ENCODE assay signal across 25 mouse cellular contexts in genomic region chr7:120174723-120175504, GRCm38 (mm10). TPM values are rescaled to one million over a fixed set of nuclear protein-coding genes. Genes with fewer than 3 reads are reported as not detected.
A peak's percentile ranks its signal among the peaks of the same experiment; 100 is the strongest.
DNase-seq lines count a peak whose midpoint lies in the region; ATAC-seq lines count a peak whose summit lies in the region.
"Had no signal": no experiment of that assay in that cellular context is flagged by ENCODE, and none has a peak within 500 bp of the region (broad histone marks: within the 10 kb centered on the region; RNA-seq: fewer than 3 reads in every experiment).

No protein-coding gene starts in this region.

- H3K36me3 ChIP-seq in kidney, embryonic 16.5 days (ENCODE audit: insufficient read depth, low read length) = no peaks in the 10 kb centered on the region
- no peaks in the 10 kb centered on the region for H3K36me3 ChIP-seq in kidney, embryonic 14.5 days (ENCODE audit: control insufficient read depth, insufficient read depth, low read length)
- H3K36me3 ChIP-seq in intestine, embryonic 14.5 days (ENCODE audit: control insufficient read depth, insufficient read depth, low read length) = no peaks in the 10 kb centered on the region
- no peaks in the 10 kb centered on the region for H3K36me3 ChIP-seq in liver, embryonic 12.5 days
- H3K36me3 ChIP-seq in stomach, embryonic 16.5 days (ENCODE audit: control insufficient read depth, insufficient read depth, low read length) = no peaks in the 10 kb centered on the region
- H3K36me3 ChIP-seq: embryonic facial prominence, embryonic 13.5 days; forebrain, embryonic 10.5 days; heart, embryonic 10.5 days; hindbrain, embryonic 15.5 days had no signal

- H3K4me1 ChIP-seq in kidney, embryonic 16.5 days (ENCODE audit: insufficient read depth, low read length) = no peaks in the 10 kb centered on the region
- no peaks in the 10 kb centered on the region for H3K4me1 ChIP-seq in kidney, embryonic 14.5 days (ENCODE audit: control insufficient read depth, insufficient read depth, low read length)
- H3K4me1 ChIP-seq in intestine, embryonic 14.5 days (replicated peaks; ENCODE audit: control insufficient read depth, insufficient read depth, low read length) = no peaks in the 10 kb centered on the region
- no peaks in the 10 kb centered on the region for H3K4me1 ChIP-seq in liver, embryonic 12.5 days
- H3K4me1 ChIP-seq in stomach, embryonic 16.5 days (ENCODE audit: control insufficient read depth, insufficient read depth, low read length) = no peaks in the 10 kb centered on the region
- H3K4me1 ChIP-seq: forebrain, embryonic 10.5 days; heart, embryonic 10.5 days; hindbrain, embryonic 15.5 days had no signal

- H3K9me3 ChIP-seq in kidney, embryonic 16.5 days (ENCODE audit: low read length) = no peaks in the 10 kb centered on the region
- H3K9me3 ChIP-seq in kidney, embryonic 14.5 days (ENCODE audit: control insufficient read depth, low read length) = no peaks in the 10 kb centered on the region
- H3K9me3 ChIP-seq in intestine, embryonic 14.5 days (ENCODE audit: control insufficient read depth, low read length) = no peaks in the 10 kb centered on the region
- H3K9me3 ChIP-seq in liver, embryonic 12.5 days (replicated peaks) = no peaks in the 10 kb centered on the region
- no peaks in the 10 kb centered on the region for H3K9me3 ChIP-seq in stomach, embryonic 16.5 days (replicated peaks; ENCODE audit: control insufficient read depth, low read length)
- H3K9me3 ChIP-seq: embryonic facial prominence, embryonic 13.5 days; forebrain, embryonic 10.5 days; heart, embryonic 10.5 days; hindbrain, embryonic 15.5 days had no signal

- peak overlapping the region; percentile 21 for H3K4me3 ChIP-seq in kidney, embryonic 16.5 days (ENCODE audit: low read length)
- no peak overlapping the region for H3K4me3 ChIP-seq in kidney, embryonic 14.5 days (ENCODE audit: low read length)
- H3K4me3 ChIP-seq in intestine, embryonic 14.5 days (ENCODE audit: low read depth, low read length) = peak overlapping the region; percentile 24
- peak overlapping the region; percentile 24 for H3K4me3 ChIP-seq in liver, embryonic 12.5 days
- peak overlapping the region; percentile 15; the same call in 1 of the 2 replicates for H3K4me3 ChIP-seq in stomach, embryonic 16.5 days (replicated peaks; ENCODE audit: low read length)
- H3K4me3 ChIP-seq: embryonic facial prominence, embryonic 13.5 days; forebrain, embryonic 10.5 days; heart, embryonic 10.5 days; hindbrain, embryonic 15.5 days had no signal

- ATAC-seq in kidney, embryonic 16.5 days (ENCODE audit: low FRiP score, low TSS enrichment) = no peak
- ATAC-seq in kidney, embryonic 14.5 days (ENCODE audit: low FRiP score, low TSS enrichment) = no peak
- ATAC-seq in intestine, embryonic 14.5 days (replicated peaks; ENCODE audit: low FRiP score, low TSS enrichment, low read depth) = no peak
- ATAC-seq in liver, embryonic 12.5 days = 0 out of 2 replicates have a peak, but pooled peaks have one; percentile 34
- peak; percentile 42; the same call in 1 of the 2 replicates for ATAC-seq in stomach, embryonic 16.5 days (ENCODE audit: insufficient read depth, low FRiP score)

- H3K27me3 ChIP-seq in kidney, embryonic 16.5 days (ENCODE audit: insufficient read depth, low read length) = no peaks in the 10 kb centered on the region
- no peaks in the 10 kb centered on the region for H3K27me3 ChIP-seq in kidney, embryonic 14.5 days (ENCODE audit: control insufficient read depth, insufficient read depth, low read length)
- no peaks in the 10 kb centered on the region for H3K27me3 ChIP-seq in intestine, embryonic 14.5 days (replicated peaks; ENCODE audit: control insufficient read depth, insufficient read depth, low read length)
- no peaks in the 10 kb centered on the region for H3K27me3 ChIP-seq in liver, embryonic 12.5 days (replicated peaks)
- H3K27me3 ChIP-seq in stomach, embryonic 16.5 days (ENCODE audit: control insufficient read depth, insufficient read depth, low read length) = no peaks in the 10 kb centered on the region
- H3K27me3 ChIP-seq: embryonic facial prominence, embryonic 13.5 days; hindbrain, embryonic 15.5 days had no signal

- no peak overlapping the region for H3K9ac ChIP-seq in kidney, embryonic 16.5 days (replicated peaks; ENCODE audit: low read length)
- no peak overlapping the region for H3K9ac ChIP-seq in kidney, embryonic 14.5 days (ENCODE audit: low read depth, low read length)
- H3K9ac ChIP-seq in intestine, embryonic 14.5 days (ENCODE audit: low read length) = no peak overlapping the region
- H3K9ac ChIP-seq in liver, embryonic 12.5 days = no peak overlapping the region
- no peak overlapping the region for H3K9ac ChIP-seq in stomach, embryonic 16.5 days (ENCODE audit: low read length)
- H3K9ac ChIP-seq: embryonic facial prominence, embryonic 13.5 days; hindbrain, embryonic 15.5 days had no signal

- DNase-seq in intestine, embryonic 14.5 days (ENCODE audit: low spot score) = no peak
- no peak for DNase-seq in adrenal gland, postnatal 10 days
- DNase-seq in thymus, postnatal 4 days = no peak
- DNase-seq: adrenal gland, postnatal 14 days; cerebellum, adult 8-10 months; gastrocnemius, postnatal 36 days; heart, postnatal 10 days; kidney, postnatal 10 days; lung, adult 2 months; lung, postnatal 36 days had no signal

- H3K27ac ChIP-seq in kidney, embryonic 16.5 days (ENCODE audit: low read length) = no peak overlapping the region
- H3K27ac ChIP-seq in kidney, embryonic 14.5 days (ENCODE audit: low read depth, low read length) = no peak overlapping the region
- H3K27ac ChIP-seq in intestine, embryonic 14.5 days (ENCODE audit: low read depth) = no peak overlapping the region
- no peak overlapping the region for H3K27ac ChIP-seq in liver, embryonic 12.5 days
- no peak overlapping the region for H3K27ac ChIP-seq in stomach, embryonic 16.5 days (ENCODE audit: low read length)
- H3K27ac ChIP-seq: embryonic facial prominence, embryonic 13.5 days; forebrain, embryonic 10.5 days; heart, embryonic 10.5 days; hindbrain, embryonic 15.5 days had no signal

- WGBS in kidney, embryonic 16.5 days = 69% methylated on average over 11 of the region's 11 CpGs
- 78% methylated on average over 11 of the region's 11 CpGs for WGBS in kidney, embryonic 14.5 days
- WGBS in intestine, embryonic 14.5 days = 72% methylated on average over 11 of the region's 11 CpGs
- 54% methylated on average over 11 of the region's 11 CpGs for WGBS in liver, embryonic 12.5 days (ENCODE audit: insufficient replicate concordance)
- 72% methylated on average over 11 of the region's 11 CpGs for WGBS in stomach, embryonic 16.5 days

- peak overlapping the region; percentile 16; the same call in 1 of the 2 replicates for H3K4me2 ChIP-seq in kidney, embryonic 16.5 days (replicated peaks; ENCODE audit: low read depth, low read length)
- no peak overlapping the region; the same call in 1 of the 2 replicates for H3K4me2 ChIP-seq in kidney, embryonic 14.5 days (replicated peaks; ENCODE audit: low read depth, low read length)
- H3K4me2 ChIP-seq in intestine, embryonic 14.5 days (ENCODE audit: low read length) = peak overlapping the region; percentile 37
- H3K4me2 ChIP-seq in liver, embryonic 12.5 days = peak overlapping the region; percentile 43
- no peak overlapping the region for H3K4me2 ChIP-seq in stomach, embryonic 16.5 days (ENCODE audit: low read depth, low read length)
- H3K4me2 ChIP-seq: embryonic facial prominence, embryonic 13.5 days; hindbrain, embryonic 15.5 days had no signal

RNA-seq across cellular contexts. Expression of gene Anks4b, which starts 1.3 kb away (rescaled TPM):
- polyA plus RNA-seq in kidney, embryonic 16.5 days (2015; fragmentation: Nextera tagmentation; extraction: Ambion mirVana) = 3.5 TPM in 2 replicates
- polyA plus RNA-seq in kidney, embryonic 14.5 days (2014; fragmentation: Nextera tagmentation; extraction: Ambion mirVana) = 1.2 and 1.5 TPM in 2 replicates
- polyA plus RNA-seq in intestine, embryonic 14.5 days (2014; fragmentation: Nextera tagmentation; extraction: Ambion mirVana) = 4.5 and 5.2 TPM in 2 replicates
- 1.2 and 1.3 TPM in 2 replicates for polyA plus RNA-seq in liver, embryonic 12.5 days (2016; fragmentation: Nextera tagmentation; extraction: Ambion mirVana)
- 1.4 and 2.0 TPM in 2 replicates for polyA plus RNA-seq in stomach, embryonic 16.5 days (2015; fragmentation: Nextera tagmentation; extraction: Ambion mirVana)
- total RNA-seq in adrenal gland, postnatal 10 days (2021) = 1 to 10 TPM; 1.1 to 2.5 TPM
- total RNA-seq: common myeloid progenitor, adult 5-6 weeks; midbrain, postnatal 0 days had no signal
- polyA plus RNA-seq: C2C12; hindbrain, embryonic 15.5 days; lung, adult 2 months; midbrain, postnatal 0 days; neural tube, embryonic 11.5 days; spleen, adult 2 months had no signal

RNA-seq across cellular contexts. Expression of gene Crym, which starts 27.0 kb away (rescaled TPM):
- polyA plus RNA-seq in kidney, embryonic 16.5 days (2015; fragmentation: Nextera tagmentation; extraction: Ambion mirVana) = 71.3 and 77.0 TPM in 2 replicates
- 88.9 and 94.2 TPM in 2 replicates for polyA plus RNA-seq in kidney, embryonic 14.5 days (2014; fragmentation: Nextera tagmentation; extraction: Ambion mirVana)
- polyA plus RNA-seq in intestine, embryonic 14.5 days (2014; fragmentation: Nextera tagmentation; extraction: Ambion mirVana) = 1.4 and 1.5 TPM in 2 replicates
- polyA plus RNA-seq in liver, embryonic 12.5 days (2016; fragmentation: Nextera tagmentation; extraction: Ambion mirVana) = 0.23 and 0.43 TPM in 2 replicates
- 7.8 and 10.6 TPM in 2 replicates for polyA plus RNA-seq in stomach, embryonic 16.5 days (2015; fragmentation: Nextera tagmentation; extraction: Ambion mirVana)
- 1 to 10 TPM; 1.5 to 2.7 TPM for total RNA-seq in adrenal gland, postnatal 10 days (2021)
- total RNA-seq: common myeloid progenitor, adult 5-6 weeks had no signal
- polyA plus RNA-seq: C2C12 had no signal

RNA-seq across cellular contexts. Expression of gene Abca14, which starts 28.8 kb away (rescaled TPM):
- not detected in 2 replicates for polyA plus RNA-seq in kidney, embryonic 16.5 days (2015; fragmentation: Nextera tagmentation; extraction: Ambion mirVana)
- not detected in 2 replicates for polyA plus RNA-seq in kidney, embryonic 14.5 days (2014; fragmentation: Nextera tagmentation; extraction: Ambion mirVana)
- polyA plus RNA-seq in intestine, embryonic 14.5 days (2014; fragmentation: Nextera tagmentation; extraction: Ambion mirVana) = 0.08 TPM in 1 of 2 replicates, not detected in the other
- polyA plus RNA-seq in liver, embryonic 12.5 days (2016; fragmentation: Nextera tagmentation; extraction: Ambion mirVana) = 0.43 TPM in 1 of 2 replicates, not detected in the other
- not detected in 2 replicates for polyA plus RNA-seq in stomach, embryonic 16.5 days (2015; fragmentation: Nextera tagmentation; extraction: Ambion mirVana)
- total RNA-seq in adrenal gland, postnatal 10 days (2021) = not detected
- total RNA-seq: adrenal gland, postnatal 14 days; common myeloid progenitor, adult 5-6 weeks; gastrocnemius, postnatal 36 days; heart, postnatal 10 days; left cerebral cortex, postnatal 36 days; midbrain, postnatal 0 days had no signal
- polyA plus RNA-seq: C2C12; embryonic facial prominence, embryonic 13.5 days; forebrain, embryonic 10.5 days; hindbrain, embryonic 15.5 days; midbrain, postnatal 0 days; neural tube, embryonic 11.5 days; spleen, adult 2 months had no signal

RNA-seq across cellular contexts. Expression of gene Zp2, which starts 29.8 kb away (rescaled TPM):
- not detected in 2 replicates for polyA plus RNA-seq in kidney, embryonic 16.5 days (2015; fragmentation: Nextera tagmentation; extraction: Ambion mirVana)
- polyA plus RNA-seq in kidney, embryonic 14.5 days (2014; fragmentation: Nextera tagmentation; extraction: Ambion mirVana) = not detected in 2 replicates
- not detected in 2 replicates for polyA plus RNA-seq in intestine, embryonic 14.5 days (2014; fragmentation: Nextera tagmentation; extraction: Ambion mirVana)
- not detected in 2 replicates for polyA plus RNA-seq in liver, embryonic 12.5 days (2016; fragmentation: Nextera tagmentation; extraction: Ambion mirVana)
- polyA plus RNA-seq in stomach, embryonic 16.5 days (2015; fragmentation: Nextera tagmentation; extraction: Ambion mirVana) = 0.19 and 0.27 TPM in 2 replicates
- total RNA-seq in adrenal gland, postnatal 10 days (2021) = under 1 TPM in 1 of 2 experiments, not detected in 1; 0.33 TPM
- total RNA-seq: adrenal gland, postnatal 14 days; common myeloid progenitor, adult 5-6 weeks; midbrain, postnatal 0 days had no signal
- polyA plus RNA-seq: C2C12; embryonic facial prominence, embryonic 13.5 days; forebrain, embryonic 10.5 days; heart, embryonic 10.5 days; hindbrain, embryonic 15.5 days; midbrain, postnatal 0 days; neural tube, embryonic 11.5 days; spleen, adult 2 months; testis, adult 2 months had no signal

Comparison
In these comparisons a context has a peak if more than half of its experiments do, and no peak if none do; other contexts are left out.
1. H3K4me2 ChIP-seq: peak in kidney, embryonic 16.5 days (single experiment), intestine, embryonic 14.5 days (single experiment) and liver, embryonic 12.5 days (single experiment); none in kidney, embryonic 14.5 days (single experiment) and stomach, embryonic 16.5 days (single experiment).
2. ATAC-seq: peak in liver, embryonic 12.5 days (single experiment) and stomach, embryonic 16.5 days (single experiment); none in kidney, embryonic 16.5 days (single experiment), kidney, embryonic 14.5 days (single experiment) and intestine, embryonic 14.5 days (single experiment).